Mouse (Mus musculus): ENCODE data around the gene Mmd.
"Not testable (repeated sequence)": the region's sequence is repeated elsewhere in the genome, so short reads cannot be mapped to it uniquely, and the experiment has no call there.

Mmd gene

DNA sequence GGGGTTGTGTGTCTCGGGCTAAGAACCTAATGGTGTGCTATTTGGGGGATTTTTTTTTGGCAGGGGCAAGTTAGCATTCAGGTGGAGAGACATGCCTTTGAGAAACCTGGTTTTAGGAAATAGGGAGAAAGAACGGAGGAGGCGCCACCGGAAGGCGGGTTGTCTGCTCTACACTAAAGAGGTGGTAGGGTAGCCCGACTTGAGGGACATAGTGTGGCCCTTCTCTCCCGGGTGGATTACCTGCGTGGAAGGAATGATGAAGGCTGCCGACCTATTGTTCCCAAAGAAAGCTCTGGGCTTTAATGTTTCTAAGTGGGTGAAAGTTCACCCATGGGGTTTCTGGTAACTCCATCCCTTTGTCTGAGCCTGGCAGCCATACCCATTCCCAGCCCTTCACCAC lies 933 bp downstream of the Mmd start:
- DNase-seq, result peak; percentile 9

DNA sequence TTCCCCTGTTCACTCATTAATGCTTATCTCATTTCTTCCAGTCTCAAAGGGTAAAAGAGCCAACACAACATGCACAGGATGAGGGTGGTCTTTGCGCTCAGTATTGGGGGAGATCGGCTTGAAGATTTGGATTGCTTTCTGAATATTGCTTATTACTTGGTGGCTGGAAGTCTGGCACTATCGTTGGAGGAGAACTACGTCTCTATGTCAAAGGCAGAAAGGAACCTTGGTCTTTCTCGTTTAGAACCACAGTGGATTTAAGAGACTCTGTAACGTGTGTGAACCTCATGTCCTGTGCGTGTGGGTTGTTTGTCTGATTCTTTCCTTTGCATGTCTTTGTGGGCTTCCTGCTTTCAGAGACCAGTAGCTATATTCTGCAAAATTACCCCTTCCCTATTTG lies 1.5 kb downstream of the Mmd start:
- DNase-seq, result no peak

DNA sequence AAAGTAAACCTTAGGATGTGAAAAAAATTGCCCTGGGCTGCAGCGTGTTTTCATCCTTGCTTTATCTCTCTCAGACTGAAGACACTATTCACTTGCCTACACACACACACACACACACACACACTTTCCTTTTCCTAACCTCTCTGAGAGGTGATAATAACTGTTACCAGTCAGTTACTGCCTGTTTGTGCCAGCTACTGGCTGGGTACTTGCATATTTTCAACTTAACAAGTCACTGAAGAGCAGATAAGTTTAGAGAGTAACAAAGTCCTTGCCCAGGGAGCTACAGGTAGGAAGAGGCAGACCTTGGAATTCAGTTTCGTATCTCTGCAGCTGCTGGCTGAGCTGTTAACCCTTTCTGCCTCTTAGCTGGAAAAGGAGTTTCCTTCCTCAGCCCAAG lies 2.7 kb downstream of the Mmd start:
- no peak for DNase-seq

DNA sequence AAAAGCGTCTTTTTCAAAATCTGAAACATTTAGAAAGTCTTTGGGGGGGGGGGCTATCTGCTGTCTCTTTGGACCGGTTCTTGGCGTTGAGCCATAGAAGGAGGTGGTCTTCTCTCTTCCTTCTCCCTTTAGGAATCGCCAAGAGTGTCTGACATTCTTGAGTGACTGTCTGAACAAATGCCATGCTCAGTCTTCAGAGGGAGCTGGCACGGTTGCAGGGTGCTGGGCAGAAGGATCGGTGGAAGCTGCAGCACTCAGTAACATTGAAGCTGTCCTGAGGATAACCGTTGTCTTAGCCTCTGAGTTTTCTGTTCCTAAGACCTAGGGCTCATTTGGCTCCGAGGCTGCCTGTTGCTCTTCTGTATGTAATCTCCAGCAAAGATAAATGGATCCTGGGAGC lies 3.1 kb downstream of the Mmd start:
- DNase-seq, result no peak

DNA sequence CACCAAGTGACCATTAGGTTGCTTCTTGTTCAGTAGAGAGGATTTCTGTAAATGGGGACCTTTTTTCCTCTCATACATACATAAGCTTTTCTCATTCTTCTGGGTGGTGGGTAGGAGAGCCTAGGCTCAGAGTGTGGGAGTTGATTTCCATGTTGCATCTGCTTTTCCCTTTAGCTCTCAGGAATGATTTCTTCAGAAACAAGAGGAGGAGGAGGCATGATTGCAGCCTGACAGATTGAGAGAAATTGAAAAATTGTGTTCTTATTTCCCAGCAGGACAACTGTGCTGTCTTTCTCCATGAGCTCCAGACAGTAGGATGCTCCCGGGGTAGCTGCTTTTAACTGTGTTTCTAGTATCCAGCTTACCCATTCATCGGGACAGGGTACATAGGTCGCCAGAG lies 5.3 kb downstream of the Mmd start:
- no peak for DNase-seq

DNA sequence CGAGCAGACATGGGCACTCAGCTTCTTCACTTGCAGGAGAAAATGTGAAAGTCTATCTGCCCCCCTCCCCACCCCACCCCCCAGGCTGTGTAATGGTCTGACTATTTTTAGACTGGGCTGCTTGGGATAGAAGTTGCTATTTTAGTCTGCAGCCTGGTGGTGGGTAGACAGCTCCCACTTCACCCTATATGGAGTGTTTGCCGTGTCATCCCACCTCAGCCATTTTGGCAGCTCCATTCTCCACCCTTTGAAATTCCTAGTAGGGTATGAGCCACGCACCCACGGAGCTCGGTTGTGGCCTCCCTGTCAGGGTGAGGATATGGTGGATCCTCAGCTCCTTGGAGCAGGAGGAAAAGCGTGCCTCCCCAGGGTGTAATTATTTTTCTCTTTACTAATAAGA lies 6.4 kb downstream of the Mmd start:
- no peak for DNase-seq

DNA sequence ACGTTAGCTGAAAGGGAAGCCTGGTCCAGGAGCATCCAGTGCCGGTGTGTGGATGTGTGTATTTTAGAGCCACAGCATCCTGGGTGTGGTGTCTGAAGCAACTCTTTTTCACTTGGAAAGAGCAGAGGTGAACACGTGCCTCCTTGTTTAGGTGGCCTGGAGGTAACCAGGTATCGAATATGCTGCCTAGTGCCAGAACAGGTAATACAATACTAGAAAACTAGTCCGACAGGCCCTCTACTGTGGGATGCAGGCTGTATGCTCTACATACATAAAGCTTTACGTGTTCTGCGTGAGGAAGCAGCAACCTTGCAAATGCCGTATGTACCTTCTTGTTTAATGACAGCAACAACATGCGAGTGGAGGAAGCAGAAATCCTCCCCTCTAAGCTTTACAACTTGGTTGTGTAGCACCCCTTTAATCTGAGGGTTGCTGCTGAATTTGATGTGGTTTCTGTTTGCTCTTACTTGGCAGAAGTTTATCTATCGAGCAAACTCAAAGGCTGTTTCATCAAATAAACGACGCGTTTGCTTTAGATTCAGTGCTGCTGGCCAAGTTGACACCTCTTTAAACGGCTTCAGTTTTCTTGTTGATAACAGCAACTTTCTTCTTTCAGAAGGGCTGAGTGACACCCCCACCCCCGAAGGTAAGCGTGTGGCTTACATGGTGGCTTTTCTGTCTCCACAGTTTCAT lies 7.7 kb downstream of the Mmd start:
- no peak for DNase-seq

DNA sequence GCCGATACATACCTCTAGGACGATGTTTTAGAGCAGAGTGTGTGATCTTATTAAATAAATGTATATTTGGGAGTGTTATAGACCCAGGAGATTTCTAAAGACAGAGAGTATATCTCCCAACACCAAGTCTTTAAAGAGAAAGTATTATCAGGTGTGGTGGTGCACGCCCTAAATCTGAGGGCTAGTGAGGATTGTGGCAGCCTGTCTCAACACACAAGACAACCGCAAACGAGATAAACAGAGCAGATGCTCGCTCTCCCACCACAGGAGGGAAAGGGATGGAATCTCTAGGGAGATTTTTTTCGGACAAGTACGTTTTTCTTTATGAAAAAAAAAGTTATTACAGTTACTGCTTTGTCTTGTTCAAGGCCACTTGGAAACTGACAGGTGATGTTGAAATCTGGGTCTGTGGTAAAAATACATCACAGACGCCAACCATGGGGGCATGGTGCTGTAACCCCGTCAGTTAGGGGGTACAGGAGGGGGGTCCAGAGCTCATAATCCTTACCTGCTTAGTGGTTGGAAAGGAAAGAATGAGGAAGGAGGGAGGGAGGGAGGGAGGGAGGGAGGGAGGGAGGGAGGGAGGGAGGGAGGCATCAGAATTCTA lies 9.2 kb downstream of the Mmd start:
- DNase-seq, result no peak

DNA sequence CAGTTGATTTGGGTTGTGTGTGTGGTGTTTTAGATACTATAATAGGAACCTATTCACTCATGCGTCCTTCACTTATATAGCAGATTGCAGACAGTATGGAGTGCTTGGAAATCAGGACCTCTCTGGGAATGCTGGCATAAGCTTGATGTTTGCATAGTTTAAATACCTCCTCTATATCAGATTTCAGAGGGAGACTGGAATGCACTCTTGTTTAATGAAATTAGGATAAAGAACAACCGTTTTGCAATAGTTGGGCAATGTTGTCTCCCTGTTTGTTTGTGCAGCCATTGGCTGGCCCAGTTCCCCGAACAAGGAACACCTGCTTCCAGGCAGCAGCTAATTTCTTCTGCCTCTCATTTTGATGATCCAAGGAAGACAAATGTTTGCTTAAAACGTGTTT lies 9.8 kb downstream of the Mmd start:
- DNase-seq, result no peak

DNA sequence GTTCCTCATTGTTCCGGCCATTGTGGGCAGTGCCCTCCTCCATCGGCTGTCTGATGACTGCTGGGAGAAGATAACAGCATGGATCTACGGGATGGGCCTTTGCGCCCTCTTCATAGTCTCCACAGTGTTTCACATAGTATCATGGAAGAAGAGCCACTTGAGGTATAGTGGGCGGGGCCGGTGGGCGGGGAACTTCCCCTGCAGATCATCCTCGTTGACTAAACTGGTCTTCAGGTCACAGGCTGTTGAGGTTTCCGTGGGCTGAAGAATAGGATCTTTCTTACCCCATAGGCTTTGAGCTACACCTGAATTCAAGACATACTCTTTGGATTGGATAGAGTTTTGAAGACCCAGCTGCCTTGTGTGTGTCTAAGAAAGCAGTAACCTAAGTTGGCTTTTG lies 10.6 kb downstream of the Mmd start:
- DNase-seq, result no peak

DNA sequence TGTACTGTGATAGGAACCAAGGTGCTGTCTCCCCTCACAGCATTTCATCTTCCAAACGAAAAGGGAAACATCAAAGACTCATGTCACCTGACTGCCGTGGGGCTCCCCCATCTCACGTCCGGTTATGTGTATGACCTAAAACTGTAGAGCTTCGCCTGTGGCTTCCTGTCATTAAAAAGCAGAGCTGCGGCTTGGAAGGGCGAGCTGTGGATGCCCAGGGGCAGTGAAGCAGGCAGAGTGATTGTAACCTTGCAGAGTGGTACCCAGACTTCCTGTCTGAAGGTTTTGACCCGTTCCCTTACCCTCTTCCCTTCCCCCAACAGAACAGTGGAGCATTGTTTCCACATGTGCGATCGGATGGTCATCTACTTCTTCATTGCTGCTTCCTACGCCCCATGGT lies 14.9 kb downstream of the Mmd start:
- no peak for DNase-seq

DNA sequence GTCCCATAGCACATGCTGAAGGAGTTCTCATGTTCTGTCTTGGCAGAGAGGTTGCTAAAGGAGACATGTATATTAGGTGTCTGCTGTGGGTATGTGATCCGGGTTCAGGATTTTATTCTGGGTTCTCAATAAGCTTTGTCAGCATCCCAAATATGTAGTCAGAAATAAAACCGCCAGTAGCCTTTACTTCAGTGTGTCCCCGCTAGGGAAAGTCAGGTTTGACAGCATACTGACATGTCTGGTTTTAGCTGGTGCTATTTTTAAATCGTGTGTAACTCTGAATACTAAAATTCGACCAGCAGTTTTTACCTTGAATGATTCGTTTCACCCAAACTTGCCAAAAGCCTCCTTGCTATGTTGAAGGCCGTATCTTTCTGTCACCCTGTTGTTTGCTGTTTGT lies 16.3 kb downstream of the Mmd start:
- no peak for DNase-seq

DNA sequence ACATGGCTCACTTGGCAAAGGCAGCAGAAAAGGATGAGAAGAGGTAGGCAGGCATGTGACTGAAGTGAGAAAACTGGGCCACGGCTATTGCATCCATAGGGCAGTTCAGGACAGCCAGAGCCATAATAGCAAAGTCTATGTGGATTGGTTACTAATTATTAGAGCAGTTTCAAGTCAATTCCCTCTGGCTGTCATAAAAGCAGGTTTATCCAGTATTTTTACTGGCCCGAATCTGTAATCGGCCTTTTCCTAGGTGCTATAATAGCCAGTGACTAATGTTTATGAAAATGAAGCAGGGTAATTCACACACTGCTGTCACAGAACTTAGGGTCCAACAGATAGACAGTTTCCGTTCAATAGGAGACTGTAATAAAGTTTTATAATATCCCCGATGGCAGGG lies 19.7 kb downstream of the Mmd start:
- DNase-seq, result no peak

DNA sequence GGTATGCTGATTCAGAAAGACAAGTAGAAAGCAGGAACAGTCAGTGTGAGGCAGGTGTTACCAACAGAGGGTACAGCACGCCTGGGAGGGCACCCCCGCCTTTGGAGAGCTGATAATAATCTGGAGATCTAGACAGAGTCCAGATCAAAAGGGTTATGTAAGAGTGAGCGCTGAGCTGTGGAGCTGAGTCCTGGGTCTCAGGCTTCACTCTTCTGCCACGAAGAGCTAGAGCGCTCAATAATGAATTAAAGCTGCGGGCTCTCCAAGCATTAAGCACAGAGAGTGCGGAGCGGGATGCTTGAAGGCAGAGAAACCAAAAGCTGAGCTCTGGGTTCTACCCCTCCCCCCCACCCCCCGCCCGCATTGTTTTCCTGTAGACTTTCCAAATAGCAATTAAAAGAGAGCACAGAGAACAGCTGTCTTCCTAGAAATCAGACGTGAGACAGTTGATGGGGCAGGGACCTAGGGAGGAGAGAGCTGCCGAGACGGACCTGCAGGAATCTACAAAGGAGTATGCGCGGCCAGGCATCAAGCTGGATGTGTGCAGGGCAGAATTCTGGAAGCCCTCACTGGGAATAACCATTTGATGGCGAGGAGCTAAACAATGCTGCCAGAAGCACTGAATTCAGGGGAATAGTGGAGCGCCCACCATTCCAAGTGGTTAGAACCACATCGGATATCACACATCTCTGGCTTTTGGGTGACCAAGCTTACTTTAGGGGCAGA lies 20.3 kb downstream of the Mmd start:
- no peak for DNase-seq

DNA sequence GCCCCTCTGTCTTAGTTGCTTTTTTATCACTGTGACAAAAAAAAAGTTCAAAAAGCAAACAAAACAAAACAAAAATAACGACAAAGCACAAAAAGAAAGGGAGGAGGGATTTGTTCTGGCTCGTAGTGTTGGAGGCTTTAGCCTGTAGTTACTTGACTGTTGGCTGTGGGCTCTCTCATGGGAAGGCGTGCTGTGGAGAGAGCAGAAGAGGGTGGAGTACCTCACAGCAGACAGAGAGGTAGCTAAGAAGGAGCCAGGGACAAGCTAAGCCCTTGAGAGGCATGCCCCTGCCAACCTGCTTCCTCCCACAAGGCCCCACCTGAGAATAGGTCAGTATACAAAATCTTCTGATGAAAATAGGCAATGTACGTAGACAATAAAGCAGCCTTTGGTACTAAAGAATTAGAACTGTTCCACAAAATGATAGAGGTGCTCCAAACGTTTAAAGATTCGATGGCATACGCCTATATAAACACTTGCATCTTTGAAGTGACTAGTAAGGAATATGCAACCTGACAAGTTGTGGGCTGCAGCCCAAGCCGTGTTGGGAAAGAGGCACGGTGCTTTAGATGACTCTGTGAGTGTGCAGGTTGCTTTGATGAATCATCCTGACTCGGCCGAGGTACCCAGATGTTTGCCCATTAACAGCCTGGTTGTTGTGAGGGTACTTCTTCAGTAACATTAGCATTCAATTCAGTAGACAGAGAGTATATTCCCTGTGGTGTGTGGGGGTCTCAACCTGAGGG lies 21.0 kb downstream of the Mmd start:
- no peak for DNase-seq

DNA sequence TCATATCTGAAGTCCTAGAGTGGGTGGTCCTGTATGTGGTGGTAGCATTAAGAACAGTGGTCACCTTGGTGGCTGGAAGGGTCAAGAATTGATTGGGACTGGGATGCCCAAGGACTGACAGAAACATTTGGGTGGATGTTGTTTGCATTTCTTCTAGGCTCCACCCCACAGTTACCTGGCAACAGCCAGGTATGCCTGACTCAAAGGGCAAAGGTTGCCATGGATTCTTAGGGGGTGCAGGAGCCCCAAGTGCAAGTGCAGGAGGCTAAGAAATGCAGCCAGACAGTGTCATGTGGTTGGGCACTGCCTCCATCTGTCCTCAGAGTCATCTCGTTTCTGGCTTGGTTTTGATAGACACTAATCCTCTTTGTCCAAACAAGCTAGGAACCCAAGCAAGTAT lies 24.9 kb downstream of the Mmd start:
- no peak for DNase-seq

DNA sequence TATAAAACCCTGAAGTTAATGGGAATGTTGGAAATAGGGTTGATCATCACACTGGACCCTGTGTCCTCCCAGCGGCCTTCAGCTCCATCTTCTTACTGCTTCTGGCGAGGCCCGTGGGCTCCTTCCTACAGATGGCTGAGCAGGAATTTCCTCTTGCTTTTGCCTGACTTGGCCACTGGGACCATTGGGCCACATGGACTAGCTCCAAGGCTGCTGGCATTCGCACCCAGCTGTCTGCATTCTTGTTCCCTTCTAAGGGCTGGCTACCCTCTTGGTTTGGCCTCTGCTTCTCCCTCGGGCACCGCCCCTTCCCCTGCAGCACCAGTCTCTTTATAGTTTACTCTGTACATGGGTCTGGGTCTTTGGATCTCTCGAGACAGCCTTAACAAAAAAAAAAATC lies 26.4 kb downstream of the Mmd start:
- DNase-seq, result no peak

DNA sequence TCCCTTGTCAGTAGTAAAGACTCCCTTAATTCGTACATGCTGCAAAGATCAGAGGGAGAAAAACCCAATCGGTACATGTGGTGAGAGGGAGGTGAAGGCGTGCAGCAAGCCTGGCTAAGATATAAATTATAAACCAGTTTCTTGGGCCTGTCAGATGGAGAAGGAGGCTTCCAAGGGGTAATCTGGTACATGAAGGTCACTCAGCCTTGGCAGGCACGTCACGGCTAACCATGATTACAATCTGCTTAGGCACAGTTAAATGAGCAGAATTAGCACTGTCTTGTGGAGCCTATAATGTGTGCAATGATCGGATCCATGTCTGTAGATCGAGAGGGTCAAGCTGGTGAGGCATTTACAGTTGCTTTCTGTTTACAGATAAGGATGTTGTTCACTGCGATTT lies 26.9 kb downstream of the Mmd start:
- DNase-seq, result no peak

DNA sequence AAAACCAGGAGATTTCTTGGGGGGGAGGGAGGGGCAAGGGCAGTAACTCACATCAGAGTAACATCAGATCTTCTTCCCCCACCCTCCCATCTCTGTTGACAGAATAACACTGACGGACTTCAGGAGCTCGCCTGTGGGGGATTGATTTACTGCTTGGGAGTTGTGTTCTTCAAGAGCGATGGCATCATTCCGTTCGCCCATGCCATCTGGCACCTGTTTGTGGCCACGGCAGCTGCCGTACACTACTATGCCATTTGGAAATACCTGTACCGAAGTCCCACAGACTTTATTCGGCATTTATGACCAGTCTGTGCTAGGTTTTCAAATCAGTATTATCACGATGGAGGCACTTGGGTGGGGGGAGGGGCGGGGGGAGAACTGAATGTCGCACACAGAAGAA lies 27.3 kb downstream of the Mmd start:
- peak; percentile 28 for DNase-seq

DNA sequence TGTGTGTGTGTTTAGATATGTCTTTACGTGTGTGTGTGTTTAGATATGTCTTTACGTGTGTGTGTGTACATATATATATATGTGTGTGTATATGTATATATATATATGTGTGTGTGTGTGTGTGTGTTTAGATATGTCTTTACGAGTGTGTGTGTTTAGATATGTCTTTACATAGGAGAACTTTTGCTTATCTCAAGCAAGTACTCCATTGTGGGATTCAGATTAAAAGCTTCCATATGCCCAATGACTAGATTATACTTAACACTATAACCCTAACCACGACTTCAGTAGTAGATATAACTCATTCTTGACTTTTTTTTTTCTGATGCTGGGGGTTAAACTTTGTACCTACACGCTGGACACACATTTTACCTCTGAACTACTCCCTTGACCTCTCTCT lies 30.8 kb downstream of the Mmd start:
- no peak for DNase-seq

DNA sequence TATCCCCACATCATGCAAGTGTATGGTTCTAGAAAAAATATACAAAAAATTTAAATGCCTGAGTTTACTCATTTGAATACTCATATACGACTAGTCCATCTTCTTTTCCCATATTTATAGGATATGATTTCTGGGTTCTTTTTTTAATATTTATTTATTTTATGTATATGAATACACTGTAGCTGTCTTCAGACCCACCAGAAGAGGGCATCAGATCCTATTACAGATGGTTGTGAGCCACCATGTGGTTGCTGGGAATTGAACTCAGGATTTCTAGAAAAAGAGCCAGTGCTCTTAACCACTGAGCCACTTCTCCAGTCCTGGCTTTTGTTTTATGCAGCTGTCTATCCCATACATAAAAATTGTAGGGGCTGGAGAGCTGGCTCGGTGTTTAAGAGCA lies 32.7 kb downstream of the Mmd start:
- DNase-seq, result not testable (repeated sequence)

DNA sequence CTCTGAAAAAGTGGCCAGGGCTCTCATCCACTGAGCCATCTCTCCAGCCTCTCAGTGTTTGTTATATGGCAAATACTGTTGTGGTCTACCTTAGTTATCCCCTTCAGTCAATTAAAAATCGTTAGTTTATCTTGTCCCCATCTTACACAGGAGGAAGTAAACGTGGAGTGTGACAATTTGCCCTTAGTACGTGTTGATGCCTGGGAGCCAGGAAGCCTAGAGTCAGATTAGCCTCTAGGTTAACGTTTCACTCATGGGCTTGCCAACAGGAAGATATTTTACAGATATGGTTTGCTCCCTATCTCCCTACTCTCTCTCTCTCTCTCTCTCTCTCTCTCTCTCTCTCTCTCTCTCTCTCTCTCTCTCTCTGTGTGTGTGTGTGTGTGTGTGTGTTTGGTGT lies 33.9 kb downstream of the Mmd start:
- DNase-seq, result no peak

DNA sequence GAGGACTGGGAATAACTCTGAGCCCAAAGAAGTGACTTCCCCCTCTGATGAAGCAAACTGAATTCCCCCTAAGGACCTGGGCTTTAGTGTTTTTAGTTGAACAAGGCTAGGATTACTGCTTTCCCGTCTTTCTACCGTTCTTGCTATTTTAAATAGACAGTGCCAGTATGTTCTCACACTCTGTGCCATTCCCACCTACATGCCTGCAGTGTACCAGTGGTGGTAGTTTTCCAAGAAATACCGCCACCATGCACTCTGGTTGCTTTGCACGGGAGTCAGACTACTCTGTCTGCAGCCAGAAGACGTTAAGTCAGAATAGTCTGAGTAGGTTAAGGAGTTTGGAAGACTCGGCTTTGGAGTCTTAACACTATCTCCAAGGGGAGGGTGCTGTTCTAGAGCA lies 34.3 kb downstream of the Mmd start:
- no peak for DNase-seq

DNA sequence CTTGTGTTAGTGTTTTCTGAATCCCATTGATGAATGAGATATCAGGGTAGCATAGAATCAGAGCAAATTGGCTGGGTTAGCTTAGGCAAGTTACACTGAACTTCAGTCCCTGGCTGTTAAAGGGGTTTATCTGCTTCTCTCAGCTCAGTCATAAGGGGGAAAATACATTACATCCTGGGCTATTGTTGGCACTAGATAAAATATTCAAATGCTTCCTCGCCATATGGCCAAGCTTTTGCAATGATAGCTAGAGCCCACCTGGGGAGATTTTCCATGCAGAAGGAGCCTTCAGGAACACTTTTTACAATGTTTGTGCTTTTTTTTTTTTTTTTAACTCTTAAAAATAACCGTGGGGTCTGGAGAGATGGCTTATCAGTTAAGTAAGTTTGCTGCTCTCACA lies 34.8 kb downstream of the Mmd start:
- no peak for DNase-seq

Measured in cerebellum, adult 8-10 months (tissue).